Mouse (Mus musculus) liver, embryonic 14.5 days (tissue): ENCODE measurements around the gene Gm4131. TPM values are rescaled to one million over a fixed set of nuclear protein-coding genes. Genes with fewer than 3 reads are reported as not detected.
A peak's percentile ranks its signal among the peaks of the same experiment; 100 is the strongest.

Source experiments
- ATAC-seq: fragments of 200-750 bp; cut with Nextera tagmentation; 2 replicates; pipeline ENCODE4 v1.8.0; 2017; ENCODE audit warnings: moderate number of reproducible peaks, mild to moderate bottlenecking, moderate library complexity; ENCODE audit not compliant: insufficient read depth
- DNase-seq, 3 experiments: peaks; one replicate each; pipeline ENCODE4 v3.0.0-alpha.2; 2012 to 2013; ENCODE audit warnings: low read depth in 3 of 3, low spot score in 3 of 3
- H3K27ac ChIP-seq: fragments of 300-500 bp; sonication (generic); 2 replicates; pipeline ENCODE4 v1.5.1; 2014; ENCODE audit warnings: moderate library complexity, mild to moderate bottlenecking, control low read depth, inconsistent platforms
- H3K27me3 ChIP-seq: fragments of 300-500 bp; sonication (generic); 2 replicates; pipeline ENCODE4 v1.6.1; 2014; ENCODE audit warnings: mild to moderate bottlenecking, low read length, moderate library complexity; ENCODE audit not compliant: control insufficient read depth, insufficient read depth
- H3K36me3 ChIP-seq: fragments of 300-500 bp; sonication (generic); replicated peaks from 2 replicates; pipeline ENCODE4 v1.6.1; 2014; ENCODE audit warnings: low read depth; ENCODE audit not compliant: control insufficient read depth, insufficient read depth
- H3K4me1 ChIP-seq, 2 experiments: fragments of 200-500 bp in 1 of 2; fragments of 300-500 bp in 1 of 2; sonication (generic) in 1 of 2; replicated peaks; 2 replicates each; pipeline ENCODE4 v1.6.1; 2012 to 2014; ENCODE audit warnings: antibody characterized with exemption in 1 of 2, inconsistent platforms in 1 of 2, low read length in 1 of 2; ENCODE audit not compliant: control insufficient read depth in 2 of 2, insufficient read depth in 2 of 2
- H3K4me2 ChIP-seq: fragments of 300-500 bp; sonication (generic); 2 replicates; pipeline ENCODE4 v1.6.1; 2014; ENCODE audit warnings: low read depth, mild to moderate bottlenecking, control low read depth, moderate library complexity
- H3K4me3 ChIP-seq, 2 experiments: fragments of 200-500 bp in 1 of 2; fragments of 300-500 bp in 1 of 2; sonication (generic) in 1 of 2; 2 replicates each; pipeline ENCODE4 v1.5.1; 2012 to 2014; ENCODE audit warnings: low read depth in 2 of 2, low read length in 2 of 2, mild to moderate bottlenecking in 2 of 2, control low read depth in 1 of 2, inconsistent platforms in 1 of 2, moderate library complexity in 1 of 2; ENCODE audit not compliant: insufficient read depth in 1 of 2
- H3K9ac ChIP-seq: fragments of 300-500 bp; sonication (generic); replicated peaks from 2 replicates; pipeline ENCODE4 v1.6.1; 2014; ENCODE audit warnings: mild to moderate bottlenecking, control low read depth, moderate library complexity
- H3K9me3 ChIP-seq: fragments of 300-500 bp; sonication (generic); 2 replicates; pipeline ENCODE4 v1.6.1; 2016; ENCODE audit warnings: low read length, mixed read lengths; ENCODE audit not compliant: control insufficient read depth
- CTCF ChIP-seq: IDR thresholded peaks from 2 replicates; pipeline ENCODE4 v1.5.1; 2016; ENCODE audit warnings: antibody characterized with exemption, low read depth, control low read depth
- EP300 ChIP-seq: IDR thresholded peaks from 2 replicates; pipeline ENCODE4 v1.6.1; 2016; ENCODE audit warnings: antibody characterized with exemption, low read depth
- WGBS: fragments of 180-500 bp; shearing (Covaris S2); extraction: QIAGEN DNeasy Blood & Tissue Kit; methylation state at CpG from one replicate; pipeline ENCODE4 v1.1.7; 2014; ENCODE audit not compliant: insufficient replicate concordance; 5-methylcytosine and 5-hydroxymethylcytosine counted together
- polyA plus RNA-seq, 2 experiments: library from polyadenylated mRNA; depleted of rRNA in 1 of 2; stranded (reverse) in 1 of 2; unstranded in 1 of 2; fragments of >200 nt; fragmentation: Nextera tagmentation in 1 of 2; extraction: Ambion mirVana in 1 of 2; gene quantifications; 2 replicates each; pipeline versions ENCODE4 v1.2.1 to v1.2.3; 2012 to 2014

Gm4131 gene
- polyA plus RNA-seq, 2 experiments, result not detected

DNA sequence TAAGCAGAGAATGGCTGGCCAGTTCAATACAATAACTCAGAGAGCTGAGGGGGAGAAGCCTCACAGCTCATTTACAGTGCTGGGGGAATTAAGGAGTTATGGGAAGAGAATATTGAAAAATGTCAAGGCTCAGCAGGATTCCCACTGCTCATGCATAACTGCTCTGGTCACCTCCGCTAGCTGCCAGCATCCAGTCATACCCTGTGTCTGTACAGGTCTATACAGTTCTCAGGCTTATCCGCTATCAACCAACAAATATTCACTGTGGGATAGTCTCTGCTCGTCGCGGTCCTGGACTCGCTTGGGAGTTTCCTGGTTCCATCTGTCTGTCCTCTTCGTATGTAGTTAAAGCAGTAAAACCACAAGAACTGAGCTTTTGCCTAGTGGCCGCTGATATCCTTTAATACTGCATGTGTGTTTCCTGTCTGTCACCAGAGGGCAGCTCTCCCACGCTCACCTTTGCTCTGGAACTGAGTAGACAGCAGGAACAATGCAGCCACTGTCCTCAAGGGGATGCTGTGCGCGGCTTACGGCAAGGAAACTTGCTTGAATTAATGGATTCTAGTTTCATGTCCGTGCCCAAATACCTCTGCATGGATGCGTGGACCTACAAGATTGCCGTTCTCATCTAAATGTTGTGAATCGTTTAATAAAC, 74.4 kb downstream of the Gm4131 start:
- Histone ChIP-seq H3K4me1 (no peaks in the 10 kb centered on the region), H3K27me3 (no peaks in the 10 kb centered on the region), H3K9me3 (no peaks in the 10 kb centered on the region), H3K4me2 (no peak overlapping the region), H3K9ac (no peak overlapping the region), H3K36me3 (no peaks in the 10 kb centered on the region), H3K4me3 (no peak overlapping the region), H3K27ac (no peak overlapping the region)
- peak in 2 of 3 experiments; percentile 14 for DNase-seq
- ATAC-seq, result no peak
- WGBS, result 31% methylated on average over 16 of the region's 16 CpGs
- TF ChIP-seq CTCF (peak; percentile 87), EP300 (no peak)

DNA sequence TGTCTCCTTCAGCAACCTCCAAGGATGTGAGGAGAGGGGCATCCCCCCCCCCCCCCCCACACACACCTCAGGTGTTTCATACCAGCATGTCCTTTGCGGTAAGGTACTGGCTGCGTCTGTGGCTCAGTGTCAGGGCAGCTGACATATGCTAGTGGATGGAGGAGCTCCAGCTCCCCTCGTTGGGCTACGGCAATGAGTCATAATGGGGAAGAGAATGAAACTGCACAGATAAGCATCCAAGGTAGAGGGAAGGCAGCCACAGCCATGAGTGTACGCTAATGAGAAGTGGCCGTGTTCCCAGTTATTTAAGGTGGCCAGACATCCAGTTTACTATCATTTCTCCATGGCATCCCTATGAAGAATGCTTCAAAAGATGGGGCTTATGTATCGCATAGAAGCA, 78.5 kb downstream of the Gm4131 start:
- ATAC-seq (no peak), DNase-seq (no peak)
- Histone ChIP-seq H3K4me2 (no peak overlapping the region), H3K27me3 (no peaks in the 10 kb centered on the region), H3K4me1 (no peaks in the 10 kb centered on the region), H3K4me3 (no peak overlapping the region), H3K27ac (no peak overlapping the region), H3K9me3 (no peaks in the 10 kb centered on the region), H3K9ac (no peak overlapping the region), H3K36me3 (no peaks in the 10 kb centered on the region)
- WGBS, result 71% methylated on average over 7 of the region's 7 CpGs
- TF ChIP-seq EP300, result no peak
- no peak for TF ChIP-seq CTCF

DNA sequence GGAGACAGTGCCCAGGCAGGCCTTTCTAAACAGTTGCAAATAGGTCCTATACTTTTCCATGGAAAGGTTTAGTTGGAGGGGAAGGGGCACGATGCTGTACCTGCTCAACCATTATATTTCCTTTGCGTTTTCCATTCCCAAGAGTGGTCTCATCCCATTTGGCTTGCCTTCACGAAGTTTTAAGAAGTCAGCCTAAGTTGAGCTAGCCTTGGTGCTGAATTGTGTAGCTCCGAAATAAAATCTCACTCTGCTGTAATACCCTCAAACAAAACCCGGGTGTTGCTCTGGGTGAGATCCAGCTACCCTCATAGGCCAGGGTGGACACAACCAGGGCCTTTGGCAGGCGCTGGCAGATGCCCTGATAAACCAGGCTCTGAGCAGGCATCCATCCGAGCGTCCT, 85.3 kb downstream of the Gm4131 start:
- Histone ChIP-seq H3K4me3 (no peak overlapping the region), H3K4me2 (no peak overlapping the region), H3K4me1 (no peaks in the 10 kb centered on the region), H3K9me3 (no peaks in the 10 kb centered on the region), H3K27ac (no peak overlapping the region), H3K9ac (no peak overlapping the region), H3K36me3 (no peaks in the 10 kb centered on the region), H3K27me3 (no peaks in the 10 kb centered on the region)
- no peak for DNase-seq
- no peak for ATAC-seq
- 30% methylated on average over 8 of the region's 8 CpGs for WGBS
- TF ChIP-seq CTCF (no peak), EP300 (no peak)

DNA sequence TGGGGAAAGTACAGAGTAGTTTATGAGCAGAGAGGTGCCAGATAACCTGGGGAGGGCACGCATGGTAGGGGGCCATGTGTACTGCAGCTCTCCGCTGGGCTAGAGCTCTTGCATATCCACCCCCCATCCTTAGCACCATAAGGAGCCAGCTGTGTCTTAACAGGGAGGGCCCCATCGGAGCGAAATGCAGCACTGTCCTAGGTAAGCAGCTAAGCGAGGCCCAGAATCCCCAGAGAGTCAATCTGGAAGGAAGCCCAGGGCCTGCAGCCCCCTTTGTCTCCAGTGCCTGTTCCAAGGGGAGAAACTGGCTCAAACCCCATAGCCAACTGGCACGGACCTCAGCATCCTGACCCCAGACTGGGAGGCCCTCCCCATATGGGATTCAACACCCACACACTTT, 87.3 kb downstream of the Gm4131 start:
- Histone ChIP-seq H3K27me3 (no peaks in the 10 kb centered on the region), H3K27ac (no peak overlapping the region), H3K9ac (no peak overlapping the region), H3K4me1 (0 out of 4 replicates have a peak, but pooled peaks cover 0 to 2% of the 10 kb centered on the region in 2 experiments), H3K4me2 (no peak overlapping the region), H3K36me3 (no peaks in the 10 kb centered on the region), H3K9me3 (no peaks in the 10 kb centered on the region), H3K4me3 (no peak overlapping the region)
- DNase-seq (no peak), ATAC-seq (no peak)
- WGBS, result 50% methylated on average over 6 of the region's 6 CpGs
- TF ChIP-seq CTCF (no peak), EP300 (no peak)

DNA sequence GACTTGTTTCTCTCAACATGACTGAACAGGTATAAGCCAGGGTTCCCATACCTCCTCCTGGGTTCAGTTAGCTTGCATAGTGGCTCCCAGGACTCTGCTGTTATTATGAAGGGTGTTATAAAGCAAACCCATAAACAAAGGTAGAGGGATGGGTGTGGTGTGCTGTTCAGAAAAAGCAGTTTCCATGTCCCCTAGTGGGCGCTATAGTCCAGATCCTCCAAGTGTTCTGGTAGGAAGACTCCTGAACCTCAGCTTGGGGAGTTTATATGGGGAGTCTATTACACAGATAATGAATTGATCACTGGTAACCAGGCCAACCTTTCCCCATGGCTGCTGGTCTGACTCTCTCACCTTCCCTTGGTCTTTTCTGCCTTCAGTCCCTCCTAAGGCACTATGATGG, 92.2 kb downstream of the Gm4131 start:
- TF ChIP-seq CTCF, result peak; percentile 26; the same call in 1 of the 2 replicates
- TF ChIP-seq EP300, result no peak
- no peaks in the 10 kb centered on the region for H3K9me3 ChIP-seq
- H3K27me3 ChIP-seq, result no peaks in the 10 kb centered on the region
- H3K4me2 ChIP-seq, result no peak overlapping the region
- 28% methylated on average over 1 of the region's 1 CpGs for WGBS
- no peak for DNase-seq
- H3K36me3 ChIP-seq, result no peaks in the 10 kb centered on the region
- no peak for ATAC-seq
- H3K4me1 ChIP-seq, result 0 out of 4 replicates have a peak, but pooled peaks cover 0 to 5% of the 10 kb centered on the region in 2 experiments
- H3K9ac ChIP-seq, result no peak overlapping the region
- no peak overlapping the region for H3K27ac ChIP-seq
- no peak overlapping the region for H3K4me3 ChIP-seq
